Mouse (Mus musculus): ENCODE measurements around the gene Olfr376.

- no peak for TF ChIP-seq CTCF (IDR thresholded peaks at IDR 0.05)
- no peak for TF ChIP-seq EP300 (IDR thresholded peaks at IDR 0.05)
Measured at GRCm38 (mm10) chr11:73327361-73327760, 43.7 kb upstream of the Olfr376 start.
